Comparison of ENCODE assay signal across 26 mouse cellular contexts in the genomic region with DNA sequence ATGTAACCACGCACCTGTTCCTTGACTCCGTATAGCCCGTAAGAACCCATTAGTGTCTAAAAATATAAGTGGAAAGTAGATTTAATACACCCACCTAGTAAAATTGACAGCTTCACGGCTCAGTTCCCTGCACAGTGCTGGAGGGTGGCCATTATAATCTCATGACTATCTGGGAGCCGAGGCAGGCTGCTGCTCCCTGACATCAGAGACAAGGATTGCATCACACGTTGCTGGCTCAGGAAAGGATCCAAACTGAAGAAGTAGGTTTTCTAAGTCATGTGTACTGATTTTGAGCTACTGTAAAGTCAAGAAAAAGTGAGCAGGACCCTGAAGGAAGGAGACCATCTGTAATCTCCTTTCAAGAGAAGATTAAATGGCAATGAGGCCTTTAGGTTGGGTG. TPM values are rescaled to one million over a fixed set of nuclear protein-coding genes. Genes with fewer than 3 reads are reported as not detected.
DNase-seq lines count a peak whose midpoint lies in the region; ATAC-seq and TF ChIP-seq lines count a peak whose summit lies in the region.
"Had no signal": no experiment of that assay in that cellular context is flagged by ENCODE, and none has a peak within 500 bp of the region (broad histone marks: within the 10 kb centered on the region; RNA-seq: fewer than 3 reads in every experiment).

No protein-coding gene starts in this region.

- no peaks in the 10 kb centered on the region for H3K27me3 ChIP-seq in embryonic facial prominence, embryonic 15.5 days
- H3K27me3 ChIP-seq in embryonic facial prominence, embryonic 10.5 days (replicated peaks; ENCODE audit: low read depth, poor library complexity, severe bottlenecking) = 0 out of 2 replicates have a peak, but pooled peaks cover 5% of the 10 kb centered on the region
- H3K27me3 ChIP-seq in midbrain, embryonic 11.5 days (ENCODE audit: control insufficient read depth, insufficient read depth, low read length) = no peaks in the 10 kb centered on the region
- H3K27me3 ChIP-seq in midbrain, embryonic 10.5 days (ENCODE audit: low read depth, poor library complexity, severe bottlenecking) = 0 out of 2 replicates have a peak, but pooled peaks cover 2% of the 10 kb centered on the region
- H3K27me3 ChIP-seq in myocyte (ENCODE audit: control insufficient read depth, insufficient read depth, insufficient read length) = no peaks in the 10 kb centered on the region
- H3K27me3 ChIP-seq: CH12.LX; embryonic facial prominence, embryonic 12.5 days; forebrain, embryonic 12.5 days had no signal

- H3K36me3 ChIP-seq in embryonic facial prominence, embryonic 15.5 days = no peaks in the 10 kb centered on the region
- H3K36me3 ChIP-seq in embryonic facial prominence, embryonic 10.5 days (replicated peaks) = no peaks in the 10 kb centered on the region
- H3K36me3 ChIP-seq in midbrain, embryonic 11.5 days (ENCODE audit: control insufficient read depth, insufficient read depth, low read length) = no peaks in the 10 kb centered on the region
- no peaks in the 10 kb centered on the region for H3K36me3 ChIP-seq in midbrain, embryonic 10.5 days
- no peaks in the 10 kb centered on the region for H3K36me3 ChIP-seq in myocyte (ENCODE audit: control insufficient read depth, insufficient read depth)
- H3K36me3 ChIP-seq: embryonic facial prominence, embryonic 12.5 days; forebrain, embryonic 10.5 days; forebrain, embryonic 12.5 days; G1E had no signal

- H3K4me1 ChIP-seq in embryonic facial prominence, embryonic 15.5 days = no peaks in the 10 kb centered on the region
- 0 out of 2 replicates have a peak, but pooled peaks cover 5% of the 10 kb centered on the region for H3K4me1 ChIP-seq in embryonic facial prominence, embryonic 10.5 days
- H3K4me1 ChIP-seq in midbrain, embryonic 11.5 days (ENCODE audit: control insufficient read depth, insufficient read depth, low read length) = no peaks in the 10 kb centered on the region
- H3K4me1 ChIP-seq in midbrain, embryonic 10.5 days = peaks cover 14% of the 10 kb centered on the region
- H3K4me1 ChIP-seq: embryonic facial prominence, embryonic 12.5 days had no signal

- no peak overlapping the region for H3K4me3 ChIP-seq in embryonic facial prominence, embryonic 15.5 days (replicated peaks)
- H3K4me3 ChIP-seq in embryonic facial prominence, embryonic 10.5 days = no peak overlapping the region
- no peak overlapping the region for H3K4me3 ChIP-seq in midbrain, embryonic 11.5 days (ENCODE audit: low read depth, low read length)
- no peak overlapping the region for H3K4me3 ChIP-seq in midbrain, embryonic 10.5 days
- H3K4me3 ChIP-seq in myocyte = no peak overlapping the region
- H3K4me3 ChIP-seq: embryonic facial prominence, embryonic 12.5 days; erythroblast, embryonic 14.5 days; forebrain, embryonic 10.5 days; forebrain, embryonic 12.5 days had no signal

- H3K27ac ChIP-seq in embryonic facial prominence, embryonic 15.5 days (replicated peaks) = no peak overlapping the region
- H3K27ac ChIP-seq in embryonic facial prominence, embryonic 10.5 days (replicated peaks) = no peak overlapping the region
- H3K27ac ChIP-seq in midbrain, embryonic 11.5 days (ENCODE audit: low read depth, low read length) = no peak overlapping the region
- H3K27ac ChIP-seq in midbrain, embryonic 10.5 days (replicated peaks) = no peak overlapping the region
- H3K27ac ChIP-seq: embryonic facial prominence, embryonic 12.5 days; forebrain, embryonic 10.5 days; forebrain, embryonic 12.5 days had no signal

- TF ChIP-seq POLR2A in myocyte (IDR thresholded peaks at IDR 0.05; ENCODE audit: insufficient read length, low read depth) = no peak

- H3K79me2 ChIP-seq in myocyte (ENCODE audit: control insufficient read depth, insufficient read depth) = no peaks in the 10 kb centered on the region

- no peaks in the 10 kb centered on the region for H3K9me3 ChIP-seq in embryonic facial prominence, embryonic 15.5 days (replicated peaks)
- no peaks in the 10 kb centered on the region for H3K9me3 ChIP-seq in embryonic facial prominence, embryonic 10.5 days
- H3K9me3 ChIP-seq in midbrain, embryonic 11.5 days (ENCODE audit: control insufficient read depth, low read length) = no peaks in the 10 kb centered on the region
- H3K9me3 ChIP-seq in midbrain, embryonic 10.5 days (replicated peaks) = no peaks in the 10 kb centered on the region
- H3K9me3 ChIP-seq: embryonic facial prominence, embryonic 12.5 days; forebrain, embryonic 10.5 days; forebrain, embryonic 12.5 days had no signal

- 83% methylated on average over 6 of the region's 6 CpGs for WGBS in embryonic facial prominence, embryonic 15.5 days
- 92% methylated on average over 6 of the region's 6 CpGs for WGBS in embryonic facial prominence, embryonic 10.5 days
- WGBS in midbrain, embryonic 11.5 days = 86% methylated on average over 6 of the region's 6 CpGs
- 88% methylated on average over 6 of the region's 6 CpGs for WGBS in midbrain, embryonic 10.5 days

- no peak overlapping the region for H3K4me2 ChIP-seq in embryonic facial prominence, embryonic 15.5 days (replicated peaks)
- H3K4me2 ChIP-seq in midbrain, embryonic 11.5 days = no peak overlapping the region
- no peak overlapping the region for H3K4me2 ChIP-seq in myocyte (ENCODE audit: low read depth)
- H3K4me2 ChIP-seq: embryonic facial prominence, embryonic 12.5 days; forebrain, embryonic 12.5 days had no signal

- no peak overlapping the region for H3ac ChIP-seq in myocyte (ENCODE audit: control insufficient read depth, insufficient read length)

- ATAC-seq in embryonic facial prominence, embryonic 15.5 days (ENCODE audit: insufficient number of reproducible peaks, low FRiP score, low TSS enrichment, low read depth) = 0 out of 2 replicates have a peak, but pooled peaks have one; percentile 24
- no peak for ATAC-seq in midbrain, embryonic 11.5 days (ENCODE audit: low FRiP score)
- ATAC-seq: CD4-positive, CD25-positive, alpha-beta regulatory T cell, adult 4 months; forebrain, embryonic 14.5 days; forebrain, embryonic 16.5 days had no signal

- no peak overlapping the region for H3K9ac ChIP-seq in embryonic facial prominence, embryonic 15.5 days
- H3K9ac ChIP-seq in midbrain, embryonic 11.5 days (ENCODE audit: low read length) = no peak overlapping the region
- H3K9ac ChIP-seq: embryonic facial prominence, embryonic 12.5 days; forebrain, embryonic 12.5 days had no signal

- DNase-seq in embryonic facial prominence, embryonic 10.5 days (ENCODE audit: low spot score) = no peak
- peak; percentile 14 for DNase-seq in midbrain, embryonic 11.5 days (ENCODE audit: low spot score, missing footprints)
- DNase-seq in midbrain, embryonic 10.5 days (ENCODE audit: low spot score) = no peak
- DNase-seq in lung, adult 18-20 months = no peak
- DNase-seq: adrenal gland, adult 2 months; adrenal gland, postnatal 10 days; adrenal gland, postnatal 25 days; B cell, adult 2 months; cerebellum, adult 11 months; cerebellum, adult 18-20 months; cerebellum, adult 8-10 months; cerebellum, adult 9-11 months; cerebellum, postnatal 14 days; cerebellum, postnatal 36 days; embryo, embryonic 11 days had no signal

TF ChIP-seq in myocyte, 11 proteins besides CTCF, POLR2A, EP300 and RAD21:
- TF ChIP-seq MYOG (IDR thresholded peaks at IDR 0.05; ENCODE audit: control insufficient read depth in 1 of 3, insufficient read depth in 1 of 3, insufficient read length in 2 of 3, low read depth in 2 of 3) (no peak), CEBPB (IDR thresholded peaks at IDR 0.05; ENCODE audit: insufficient read depth, poor library complexity, severe bottlenecking) (peak; percentile 25; the same call in 1 of the 2 replicates), REST (IDR thresholded peaks at IDR 0.05; ENCODE audit: insufficient read depth, insufficient read length) (no peak), TCF3 (IDR thresholded peaks at IDR 0.05; ENCODE audit: insufficient read length, low read depth) (no peak), USF1 (IDR thresholded peaks at IDR 0.05; ENCODE audit: low read depth) (no peak)

RNA-seq across cellular contexts. Expression of gene Sgms2, which starts 8.4 kb away (rescaled TPM):
- 24.3 and 25.2 TPM in 2 replicates for polyA plus RNA-seq in embryonic facial prominence, embryonic 15.5 days (2015; fragmentation: Nextera tagmentation; extraction: Ambion mirVana)
- polyA plus RNA-seq in embryonic facial prominence, embryonic 10.5 days (2016; fragmentation: Nextera tagmentation; extraction: Ambion mirVana) = 0.77 and 1.2 TPM in 2 replicates
- polyA plus RNA-seq in midbrain, embryonic 11.5 days (2014; fragmentation: Nextera tagmentation; extraction: Ambion mirVana) = 0.70 and 1.1 TPM in 2 replicates
- polyA plus RNA-seq in midbrain, embryonic 10.5 days (2016; fragmentation: Nextera tagmentation; extraction: Ambion mirVana) = 0.48 and 0.59 TPM in 2 replicates
- 4.2 TPM for polyA plus RNA-seq in myocyte (2012; fragmentation: generic; extraction: Trizol)
- polyA plus RNA-seq: CD4-positive, CD25-positive, alpha-beta regulatory T cell, adult 4 months; G1E had no signal
